Mouse (Mus musculus) induced T-regulatory cell, adult 2 months (primary cell): ENCODE measurements around the gene Fndc9.
A peak's percentile ranks its signal among the peaks of the same experiment; 100 is the strongest.

ENCODE experiments used
- DNase-seq: peaks from one replicate; pipeline ENCODE4 v3.0.0-alpha.2; 2012; ENCODE audit warnings: low read depth

The Fndc9 gene

DNA sequence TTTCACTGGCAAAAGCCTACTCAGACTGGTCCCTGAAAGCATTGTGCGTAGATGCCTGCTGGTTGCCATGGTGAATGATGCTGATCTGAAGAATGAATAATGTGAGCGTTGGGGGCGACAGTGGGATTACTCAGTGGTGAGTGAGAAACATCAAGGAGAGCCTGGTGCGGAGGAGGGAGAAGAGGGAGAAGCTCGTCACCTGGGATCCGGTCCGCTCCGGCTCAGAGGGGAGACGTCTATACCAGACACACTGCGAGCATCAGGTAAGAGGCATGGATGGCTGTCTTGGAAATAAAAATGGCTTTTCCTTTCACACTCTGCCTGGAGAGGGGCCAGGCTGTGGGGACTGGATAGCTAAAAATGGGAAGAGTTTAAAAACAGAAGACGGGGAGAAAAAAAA, at the start of gene Fndc9:
Gene Fndc9 (plus strand): TSS at position 198 of the 400 bp plus-strand sequence.
- DNase-seq: no peak

DNA sequence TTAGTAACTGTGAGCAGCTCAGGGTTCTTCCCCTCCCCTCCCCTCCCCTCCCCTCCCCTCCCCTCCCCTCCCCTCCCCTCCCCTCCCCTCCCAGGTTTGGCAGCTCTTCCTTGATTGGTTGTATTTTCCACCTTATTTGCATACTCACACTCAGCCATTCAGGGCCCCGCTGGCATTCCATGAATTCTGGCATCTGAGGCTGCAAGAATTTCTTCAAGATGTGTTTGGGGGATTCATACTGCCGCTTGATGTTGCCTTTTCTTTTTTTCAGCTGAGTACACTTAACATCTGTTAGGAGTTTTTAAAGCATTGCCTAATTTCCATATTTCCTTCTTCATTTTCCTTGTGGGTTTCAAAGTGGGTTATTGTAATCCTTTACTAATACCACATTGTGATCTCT, 47.0 kb upstream of the Fndc9 start:
- DNase-seq: no peak

DNA sequence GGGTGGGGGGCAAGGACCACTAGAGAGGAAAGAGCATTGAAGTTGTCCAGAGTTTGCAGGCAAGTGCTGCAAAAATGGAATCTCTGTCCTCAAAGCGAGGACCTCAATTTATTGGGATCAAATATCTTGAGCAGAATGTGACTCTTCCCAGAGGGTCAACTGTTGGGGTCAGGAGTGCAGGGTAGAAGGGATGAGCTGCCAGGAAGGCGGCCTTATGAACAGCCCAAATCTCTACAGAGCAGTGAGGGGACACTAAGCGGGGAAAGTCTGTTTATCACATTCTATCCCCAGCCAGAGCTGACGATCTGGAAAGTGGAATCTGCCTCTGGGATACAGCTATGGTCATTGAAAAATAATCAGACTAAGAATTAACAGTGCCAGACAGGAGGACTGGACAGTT, 41.2 kb upstream of the Fndc9 start:
- DNase-seq: no peak

GRCm38 (mm10) chr11:46200664-46201063, 34.7 kb upstream of the Fndc9 start:
- no peak for DNase-seq

- DNase-seq: no peak
Observed at GRCm38 (mm10) chr11:46201636-46202546, 33.4 kb upstream of the Fndc9 start.

DNA sequence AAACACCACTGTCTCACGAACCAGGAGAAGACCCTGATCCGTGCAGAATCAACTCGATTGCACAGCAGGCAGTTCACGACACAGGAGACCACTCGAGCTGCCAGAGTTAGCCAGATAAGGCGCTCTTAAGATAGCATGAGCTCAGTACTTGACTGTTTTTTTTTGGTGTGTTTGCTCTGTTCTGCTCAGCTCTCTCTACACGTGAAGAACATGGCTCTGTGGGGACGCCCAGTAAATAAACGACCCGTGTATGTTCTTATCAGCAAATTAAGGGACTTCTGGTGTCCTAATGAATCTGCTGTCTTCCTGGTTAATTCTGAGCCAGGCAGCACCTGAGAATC, 32.8 kb upstream of the Fndc9 start:
- DNase-seq: no peak

DNA sequence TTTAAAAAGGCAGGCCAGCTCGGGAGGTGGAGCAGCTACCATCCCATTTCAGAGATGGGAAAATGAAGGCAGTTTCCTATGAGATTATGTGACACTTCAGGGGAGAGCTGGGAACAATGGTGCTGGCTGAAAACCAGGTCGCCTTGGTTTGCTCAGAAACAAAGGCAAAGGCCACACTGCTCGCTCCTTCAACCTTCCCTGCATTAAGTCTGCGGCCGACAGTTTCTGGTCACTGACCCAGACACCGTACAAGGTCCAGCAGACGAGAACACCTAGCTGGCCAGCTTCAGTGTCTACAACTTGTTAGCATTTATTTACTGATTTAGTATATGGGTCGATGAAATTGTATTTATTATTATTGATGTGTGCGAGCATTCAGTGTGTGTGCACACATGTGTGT, 30.5 kb upstream of the Fndc9 start:
- DNase-seq: no peak

- DNase-seq: no peak
Observed at GRCm38 (mm10) chr11:46205639-46206409, 29.5 kb upstream of the Fndc9 start.

DNA sequence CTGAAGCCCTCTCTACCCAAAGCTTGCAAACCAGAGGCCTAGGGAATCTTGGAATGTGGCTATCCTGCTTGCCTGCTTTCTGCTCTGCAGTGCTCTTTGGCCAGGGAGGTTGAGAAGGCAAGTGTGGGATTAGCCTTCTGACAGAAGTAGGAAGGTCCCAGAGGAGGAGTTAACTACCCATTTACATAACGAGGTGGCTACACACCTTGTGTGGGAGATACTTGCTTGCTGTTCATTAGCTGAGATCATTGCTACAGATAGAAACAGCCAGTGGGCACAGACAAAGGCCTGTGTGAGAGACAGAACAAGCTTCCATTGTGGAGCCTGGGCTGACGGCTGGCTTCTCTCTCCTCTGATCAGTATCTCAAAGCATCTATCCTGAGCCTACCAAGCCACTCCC, 25.4 kb upstream of the Fndc9 start:
- no peak for DNase-seq

GRCm38 (mm10) chr11:46211858-46212257, 23.5 kb upstream of the Fndc9 start:
- DNase-seq: no peak

GRCm38 (mm10) chr11:46213844-46214243, 21.5 kb upstream of the Fndc9 start:
- no peak for DNase-seq

GRCm38 (mm10) chr11:46214368-46215230, 20.7 kb upstream of the Fndc9 start:
- no peak for DNase-seq

DNA sequence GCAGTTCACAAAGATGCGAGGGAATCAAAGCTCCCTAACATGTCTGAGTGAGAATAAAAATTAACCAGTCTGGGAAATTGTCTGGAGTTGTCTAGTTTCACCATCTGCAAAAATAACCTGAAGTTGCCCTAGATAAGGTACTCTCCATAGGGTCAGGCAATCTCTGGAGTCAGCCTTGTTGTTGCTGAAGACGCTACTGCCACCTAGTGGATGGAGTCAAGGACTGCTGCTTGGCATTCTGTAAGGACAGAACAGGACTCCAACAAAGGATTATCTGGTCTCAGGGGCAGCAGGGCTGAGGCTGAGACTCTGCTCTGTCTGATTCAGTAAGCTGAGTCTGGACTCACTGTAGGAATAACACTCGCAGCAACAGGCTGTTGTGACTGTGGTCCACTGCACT, 20.0 kb upstream of the Fndc9 start:
- DNase-seq: peak; percentile 88

GRCm38 (mm10) chr11:46216669-46217068, 18.7 kb upstream of the Fndc9 start:
- DNase-seq: peak; percentile 79

GRCm38 (mm10) chr11:46217686-46218085, 17.6 kb upstream of the Fndc9 start:
- no peak for DNase-seq

DNA sequence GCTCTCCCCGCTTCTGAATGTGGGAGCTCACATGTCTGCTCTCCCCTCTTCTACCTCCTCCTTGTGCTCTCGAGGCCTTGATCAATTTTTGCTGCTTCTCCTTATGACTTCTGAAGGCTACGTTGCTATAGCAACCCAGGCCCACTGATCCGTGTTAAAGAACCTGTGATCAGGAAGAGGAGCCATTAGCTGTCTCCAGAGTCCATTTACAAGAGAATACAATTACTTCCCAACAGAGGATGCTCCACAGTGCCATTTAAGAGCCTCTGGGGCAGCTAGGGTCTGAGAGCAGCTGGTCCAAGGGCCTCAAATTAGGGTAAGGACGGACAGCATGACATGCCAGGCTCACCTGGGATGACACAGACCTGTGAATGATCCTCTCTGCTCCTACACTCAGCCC, 16.7 kb upstream of the Fndc9 start:
- no peak for DNase-seq

GRCm38 (mm10) chr11:46219380-46219779, 16.0 kb upstream of the Fndc9 start:
- no peak for DNase-seq

GRCm38 (mm10) chr11:46220211-46220610, 15.1 kb upstream of the Fndc9 start:
- DNase-seq: no peak

DNA sequence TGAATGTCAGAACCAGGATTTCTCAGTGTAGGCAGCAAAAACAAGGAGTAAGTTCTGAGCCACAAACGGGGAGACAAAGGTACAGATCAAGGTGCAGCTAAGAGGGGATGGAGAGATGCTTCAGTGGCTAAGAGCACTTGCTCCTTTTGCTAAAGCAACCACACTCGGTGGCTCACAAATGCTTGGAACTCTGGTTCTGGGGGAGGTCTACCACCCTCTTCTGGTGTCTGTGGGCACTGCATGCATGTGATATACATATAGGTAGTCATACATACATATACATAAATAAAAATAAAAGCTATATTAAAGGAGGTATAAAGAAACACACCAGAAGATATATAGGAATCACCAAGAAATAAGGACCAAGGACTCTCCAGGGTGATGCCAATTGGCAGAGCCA, 11.8 kb upstream of the Fndc9 start:
- DNase-seq: peak; percentile 26

- DNase-seq: no peak
Observed at GRCm38 (mm10) chr11:46225345-46225744, 10.0 kb upstream of the Fndc9 start.

DNA sequence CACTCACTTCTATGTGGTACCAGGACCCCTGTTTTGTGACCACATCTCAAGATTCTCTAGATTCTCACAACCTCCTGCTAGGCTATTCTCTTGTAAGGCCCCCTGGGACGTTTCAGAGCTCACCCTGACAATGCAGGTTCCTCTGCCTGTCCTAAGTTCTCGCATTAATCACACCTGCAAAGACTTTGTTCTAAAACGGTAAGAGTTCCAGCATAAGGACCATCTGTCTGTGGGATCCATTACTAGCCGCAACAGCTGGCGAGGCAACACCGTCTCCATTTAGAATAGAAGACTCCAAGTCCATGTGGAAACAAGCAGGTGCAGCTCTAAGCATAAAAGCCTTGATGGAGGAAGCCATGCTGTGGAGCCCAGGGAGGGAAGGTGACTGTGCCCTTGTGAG, 5.1 kb upstream of the Fndc9 start:
- DNase-seq: no peak

- no peak for DNase-seq
Observed at GRCm38 (mm10) chr11:46232803-46233202, 2.5 kb upstream of the Fndc9 start.
